Mouse (Mus musculus) natural killer cell, adult 2 months (primary cell): Measurements from ENCODE around the gene Slc41a3.
"Not testable (repeated sequence)": the region's sequence is repeated elsewhere in the genome, so short reads cannot be mapped to it uniquely, and the experiment has no call there.

Source experiments
- DNase-seq, 2 experiments: peaks; one replicate each; pipeline ENCODE4 v3.0.0; 2022; ENCODE audit warnings: low spot score in 2 of 2

Gene Slc41a3

GRCm38 (mm10) chr6:90624184-90624583 lies 19.7 kb downstream of the Slc41a3 start:
- DNase-seq: no peak

DNA sequence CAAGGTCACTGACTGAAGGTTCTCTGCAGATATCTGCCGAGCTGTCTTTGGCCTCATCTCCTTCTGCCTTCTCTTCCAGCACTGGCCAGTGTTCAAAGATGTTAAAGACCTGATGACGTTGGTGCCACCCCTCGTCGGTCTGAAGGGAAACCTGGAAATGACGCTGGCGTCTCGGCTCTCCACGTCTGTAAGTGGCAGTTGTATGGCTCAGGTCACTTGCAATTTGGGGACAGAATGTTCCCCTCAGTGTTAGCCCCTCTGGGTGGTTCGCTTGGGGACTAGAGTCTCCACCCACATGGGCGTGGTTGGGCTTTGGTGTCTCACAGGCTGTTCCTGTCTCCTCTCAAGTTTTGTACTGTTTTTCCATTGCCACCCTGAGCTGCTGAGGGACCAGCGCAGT lies 20.2 kb downstream of the Slc41a3 start:
- no peak for DNase-seq

DNA sequence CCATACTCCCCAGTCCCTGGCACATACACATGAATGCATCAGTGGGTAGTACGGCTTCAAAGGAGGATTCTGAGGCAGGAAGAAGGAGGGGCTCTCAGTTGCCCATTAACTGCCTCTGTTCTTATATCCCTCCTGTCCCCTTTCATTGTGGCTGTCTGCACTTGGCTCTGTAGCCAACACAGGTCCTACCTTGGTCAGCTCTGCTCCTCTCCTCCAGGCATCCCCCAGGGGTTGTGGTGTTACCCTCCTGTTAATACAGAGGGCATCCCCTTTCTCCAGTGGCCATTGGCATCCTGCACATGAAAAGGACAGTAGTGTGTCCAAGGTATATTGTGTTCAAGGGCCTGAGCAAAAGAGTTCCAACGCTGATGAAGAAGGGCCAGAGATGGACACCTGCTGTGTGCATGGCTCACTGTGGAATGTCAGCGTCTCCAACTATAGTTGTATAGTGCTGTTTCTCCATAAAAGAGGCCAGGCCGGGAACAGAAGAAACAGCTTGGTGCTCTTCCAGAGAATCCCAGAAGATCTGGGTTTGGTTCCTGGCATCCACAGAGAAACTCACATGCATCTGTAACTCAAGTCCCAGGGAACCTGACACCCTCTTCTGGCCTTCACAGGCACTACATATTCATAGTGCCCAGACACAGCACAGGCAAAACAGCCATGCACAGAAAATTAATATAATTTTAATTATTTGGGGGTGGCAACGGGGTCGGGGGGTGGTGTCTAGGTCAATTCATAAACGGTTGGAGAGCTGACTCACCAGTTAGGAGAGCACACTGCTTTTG lies 20.9 kb downstream of the Slc41a3 start:
- no peak for DNase-seq

GRCm38 (mm10) chr6:90627556-90627955 lies 23.0 kb downstream of the Slc41a3 start:
- DNase-seq: peak in 1 of 2 experiments; percentile 21

DNA sequence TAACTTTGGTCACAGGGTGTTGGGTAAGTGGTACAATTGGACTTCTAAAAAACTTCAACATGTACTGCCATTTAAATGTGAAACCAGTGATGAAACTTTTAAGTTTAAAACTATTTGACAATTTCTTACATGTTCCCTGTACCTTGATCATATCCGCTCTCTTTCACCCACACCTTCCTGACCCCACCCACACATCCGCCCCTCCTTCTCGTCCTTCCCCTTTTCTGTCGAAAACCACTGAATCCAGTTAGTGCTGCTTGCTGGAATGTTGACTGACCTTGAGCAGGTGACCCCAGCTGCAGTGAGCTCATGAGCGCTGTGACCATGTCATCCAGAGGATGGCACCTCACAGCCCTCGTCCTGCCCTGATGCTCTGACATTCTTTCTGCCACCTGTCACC lies 25.0 kb downstream of the Slc41a3 start:
- DNase-seq: peak in 1 of 2 experiments; percentile 32

GRCm38 (mm10) chr6:90630427-90630826 lies 25.9 kb downstream of the Slc41a3 start:
- DNase-seq: no peak

- not testable (repeated sequence) for DNase-seq
Measured at GRCm38 (mm10) chr6:90632526-90632925, 28.0 kb downstream of the Slc41a3 start.

- DNase-seq: no peak
Measured at GRCm38 (mm10) chr6:90635081-90635480, 30.6 kb downstream of the Slc41a3 start.

DNA sequence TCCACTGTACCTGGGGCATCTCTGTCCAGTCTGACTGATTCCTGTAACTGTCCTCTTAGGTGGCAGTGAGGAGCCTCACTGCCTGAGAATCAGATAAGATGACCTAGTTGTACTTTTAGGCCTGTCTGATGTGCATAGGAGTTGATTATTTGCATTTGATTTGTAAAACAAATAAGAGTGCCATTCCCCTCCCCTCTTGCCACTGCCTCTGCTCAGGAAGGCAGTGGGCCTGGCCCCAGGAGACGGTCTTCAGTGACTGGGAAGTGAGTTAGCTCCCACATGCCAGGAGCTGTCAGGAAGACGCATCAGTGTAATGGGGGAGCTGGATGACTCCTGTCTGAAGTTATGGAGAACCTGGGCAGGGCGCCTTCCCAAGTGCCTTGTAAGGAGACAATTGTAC lies 31.1 kb downstream of the Slc41a3 start:
- no peak for DNase-seq

DNA sequence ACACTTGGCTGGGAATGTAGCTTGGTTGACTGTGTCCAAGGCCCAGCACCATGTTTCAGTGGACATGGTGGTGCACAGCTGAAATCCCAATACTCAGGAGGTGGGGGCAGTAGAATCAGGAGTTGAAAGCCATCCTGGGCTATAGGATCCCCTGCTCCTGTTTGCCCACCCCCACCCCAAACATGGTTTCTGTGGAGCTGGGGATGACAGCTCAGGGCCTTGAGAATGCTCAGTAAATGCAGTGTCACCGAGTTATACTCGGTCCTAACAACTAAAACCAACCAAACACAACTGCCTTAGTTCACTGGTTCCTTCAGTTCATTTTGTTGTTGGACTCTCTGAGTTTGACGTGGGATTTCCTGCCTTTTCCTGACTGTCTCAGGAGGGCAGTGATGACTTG lies 38.5 kb downstream of the Slc41a3 start:
- no peak for DNase-seq

- no peak for DNase-seq
Measured at GRCm38 (mm10) chr6:90644965-90645364, 40.4 kb downstream of the Slc41a3 start.

GRCm38 (mm10) chr6:90648391-90648790 lies 43.9 kb downstream of the Slc41a3 start:
- DNase-seq: no peak

GRCm38 (mm10) chr6:90649279-90649678 lies 44.8 kb downstream of the Slc41a3 start:
- DNase-seq: no peak

GRCm38 (mm10) chr6:90650634-90651033 lies 46.1 kb downstream of the Slc41a3 start:
- no peak for DNase-seq

DNA sequence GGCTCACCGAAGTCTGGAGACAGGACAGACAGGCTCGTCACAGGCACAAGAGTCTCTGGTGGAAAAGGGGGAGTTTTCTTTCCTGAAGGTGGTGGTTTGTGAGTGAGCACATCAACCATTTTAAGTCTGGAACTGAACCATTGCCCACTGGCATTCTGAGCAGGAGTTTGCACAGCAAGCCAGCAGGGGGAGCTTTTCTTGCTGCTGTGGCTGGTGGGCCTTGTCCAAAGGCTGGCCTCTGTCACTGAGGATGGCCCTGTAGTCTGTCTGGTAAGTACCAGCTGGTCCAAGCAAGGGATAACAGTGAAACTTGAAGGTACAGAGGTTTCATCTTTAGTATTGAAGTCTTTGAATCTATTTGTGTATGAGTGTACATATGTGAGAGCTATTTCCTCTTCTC lies 49.2 kb downstream of the Slc41a3 start:
- peak; percentile 21 to 24 for DNase-seq

- DNase-seq: peak in 1 of 2 experiments; percentile 24
Measured at GRCm38 (mm10) chr6:90656344-90656850, 51.9 kb downstream of the Slc41a3 start.

DNA sequence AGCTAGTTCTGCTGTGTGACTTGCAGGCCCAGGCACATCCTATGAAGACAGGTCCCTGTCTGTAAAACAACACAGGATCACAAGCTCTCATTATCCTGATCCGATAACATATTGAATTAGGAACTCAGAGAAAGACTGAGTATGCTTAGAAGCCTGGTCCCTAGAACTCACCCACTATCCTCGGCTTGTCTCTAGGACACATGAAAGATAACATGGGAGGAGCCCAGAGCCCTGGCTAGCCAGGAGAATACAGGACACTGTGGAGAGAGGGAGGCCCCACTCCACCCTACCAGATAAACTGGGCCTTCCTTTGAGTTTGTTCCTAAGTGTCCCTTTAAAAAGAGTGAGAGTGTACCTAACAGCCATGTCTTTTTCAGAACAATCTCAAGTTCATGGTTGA lies 55.4 kb downstream of the Slc41a3 start:
- DNase-seq: no peak

DNA sequence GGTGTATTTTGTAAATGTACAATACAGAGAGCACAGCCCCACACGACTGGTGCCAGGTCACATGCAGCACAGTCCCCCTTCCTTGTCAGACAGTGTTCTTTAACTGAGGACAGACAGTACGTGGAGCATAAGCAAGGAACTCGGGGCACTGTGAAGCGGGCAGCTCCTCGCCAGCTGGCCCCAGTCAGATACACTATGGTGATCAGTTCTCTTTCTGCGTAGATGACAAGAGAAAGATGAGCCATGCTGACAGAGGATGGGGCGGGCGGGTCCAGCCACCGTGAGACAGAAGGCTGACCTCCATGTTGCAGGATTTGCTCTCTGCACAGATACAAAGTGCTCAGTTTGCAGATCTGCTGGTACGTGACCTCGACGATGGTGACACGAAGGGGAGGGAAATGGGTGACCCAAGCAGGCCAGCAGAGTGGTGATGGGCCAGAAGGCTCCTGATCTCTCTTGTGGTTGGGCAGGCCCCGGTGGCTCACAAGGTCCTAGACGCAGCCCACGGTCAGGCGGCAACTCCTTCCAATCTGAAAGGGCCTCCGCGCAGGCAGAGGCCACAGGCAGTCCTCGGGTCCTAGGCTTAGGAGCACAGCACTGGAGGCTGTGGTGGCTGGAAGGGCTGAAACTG lies 56.0 kb downstream of the Slc41a3 start:
- DNase-seq: peak in 1 of 2 experiments; percentile 6

DNA sequence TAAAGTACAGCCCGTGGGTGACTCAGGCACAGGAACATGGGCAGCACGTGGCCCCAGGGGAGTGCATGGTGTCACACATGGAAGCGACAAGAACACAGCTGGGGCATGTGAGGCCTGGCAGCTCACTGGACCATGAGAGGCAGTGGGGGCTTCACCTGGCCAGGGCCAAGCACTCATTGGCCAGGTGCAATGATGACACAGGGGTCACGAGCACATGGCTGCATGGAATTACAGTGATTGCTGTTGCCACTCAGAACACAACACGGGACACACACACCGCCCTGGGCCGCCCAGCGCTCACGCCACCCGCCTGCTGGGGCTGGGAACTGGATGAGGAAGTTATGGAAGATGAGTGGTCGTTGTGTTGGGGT lies 56.5 kb downstream of the Slc41a3 start:
- peak in 1 of 2 experiments; percentile 72 for DNase-seq

DNA sequence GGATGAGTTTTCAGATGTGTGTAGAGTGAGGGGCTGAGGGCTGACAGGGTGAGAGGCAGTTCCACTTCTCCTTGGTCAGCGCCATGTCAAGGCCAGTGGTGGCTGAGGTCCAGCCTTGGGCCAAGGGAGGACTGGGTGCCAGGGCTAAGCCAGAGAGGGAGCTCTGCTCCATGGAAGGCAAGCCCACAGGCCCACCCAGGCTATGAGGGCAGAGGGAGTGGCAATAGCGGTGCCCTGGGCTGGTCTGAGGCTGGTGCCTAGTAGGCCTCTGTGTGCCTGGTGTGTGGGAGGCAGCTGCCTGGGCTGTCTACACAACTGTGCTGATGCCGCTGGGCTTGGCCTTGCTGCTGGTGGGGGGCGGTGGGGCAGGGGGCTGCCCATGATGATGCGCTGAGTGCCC lies 57.6 kb downstream of the Slc41a3 start:
- no peak for DNase-seq

DNA sequence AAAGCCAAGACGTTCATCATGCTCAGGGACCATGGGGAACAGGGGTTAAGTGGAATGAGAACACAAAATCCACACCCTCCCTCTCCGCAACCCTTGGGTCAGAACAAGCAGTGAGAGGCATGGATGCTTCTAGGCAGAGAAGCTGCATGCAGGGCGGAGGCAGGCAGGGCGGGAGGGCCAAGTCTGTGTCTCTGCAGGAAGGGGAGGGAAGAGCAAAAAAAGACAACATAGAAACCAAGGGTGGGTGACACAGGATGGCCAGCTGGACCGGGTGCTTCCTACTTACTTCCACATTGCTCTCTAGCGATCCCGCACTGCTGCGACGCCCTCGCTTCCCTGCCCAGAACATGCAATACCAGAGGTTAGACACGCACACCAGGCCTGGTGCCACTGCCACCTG lies 59.2 kb downstream of the Slc41a3 start:
- no peak for DNase-seq

- no peak for DNase-seq
Measured at GRCm38 (mm10) chr6:90668693-90669092, 64.2 kb downstream of the Slc41a3 start.

GRCm38 (mm10) chr6:90678759-90679158 lies 74.2 kb downstream of the Slc41a3 start:
- no peak for DNase-seq
